Mouse (Mus musculus) CD4-positive naive resting alpha-beta T cell, adult 76 days (primary cell): ENCODE measurements around the gene Kdsr. TPM values are rescaled to one million over a fixed set of nuclear protein-coding genes. Genes with fewer than 3 reads are reported as not detected.

Experiments
- total RNA-seq: library from RNA; stranded (reverse); gene quantifications from one replicate; pipeline ENCODE4 v1.2.4, GENCODE M21; 2023

Kdsr gene
- 40.0 TPM for total RNA-seq

GRCm38 (mm10) chr1:106759572-106760435, at the start of gene Kdsr:
Gene Kdsr, minus strand, starts transcription at chr1:106759727.

GRCm38 (mm10) chr1:106796542-106796924, 37.0 kb upstream of the Kdsr start, which contains the start of gene Vps4b:
Gene Vps4b, minus strand, starts transcription at chr1:106796728.

DNA sequence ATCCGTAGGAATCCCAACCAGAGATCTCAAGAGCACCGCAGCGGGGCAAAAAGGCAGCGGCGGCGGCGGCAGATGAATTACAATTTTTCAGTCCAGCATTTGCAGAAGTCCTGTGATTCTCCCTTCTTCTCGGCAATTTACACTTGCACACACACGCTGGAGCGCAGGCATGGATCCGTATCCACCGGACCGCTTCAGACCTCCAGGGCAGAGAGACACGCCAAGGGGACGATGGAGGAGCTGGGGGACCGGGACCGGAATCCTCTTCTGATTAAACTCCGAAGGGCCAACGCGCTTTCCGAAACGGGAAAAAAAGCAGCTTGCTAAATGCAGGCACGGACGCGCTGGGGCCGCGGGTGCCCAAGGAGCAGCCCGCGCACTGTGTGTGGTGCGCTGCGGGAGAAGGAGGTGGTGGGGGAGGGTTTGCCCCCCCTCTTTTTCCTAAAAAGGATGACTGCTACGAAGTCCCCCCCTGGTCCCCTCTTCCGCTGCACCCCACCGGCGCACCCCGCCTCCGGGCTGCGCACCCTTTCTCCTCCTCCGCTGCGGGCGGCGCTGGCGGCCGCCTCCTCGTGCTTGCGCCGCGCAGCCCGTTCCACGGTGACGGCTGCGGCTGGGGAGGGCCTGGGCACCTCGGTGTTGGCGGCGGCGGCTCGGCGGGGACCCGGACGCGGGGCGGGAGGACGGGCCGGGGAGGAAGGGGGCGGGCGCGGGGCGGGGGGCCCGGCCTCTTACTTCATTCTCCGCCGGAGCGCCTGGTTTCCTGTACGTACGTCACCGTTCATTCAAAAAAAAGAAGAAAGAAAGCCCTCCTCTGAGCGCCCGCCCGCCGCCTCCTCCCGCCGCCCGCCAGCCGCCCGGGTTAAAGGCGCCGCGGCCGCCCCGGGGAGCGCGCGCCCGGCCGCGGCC, 45.7 kb downstream of the Kdsr start, which contains the start of gene Bcl2:
Gene Bcl2, minus strand, starts transcription at position 654 of the 909 bp plus-strand sequence.

Other genes starting within 250 kb of the Kdsr start
- gene Bcl2, start 45.5 kb downstream of the Kdsr start, total RNA-seq: 141 TPM
- gene Vps4b, start 37.0 kb upstream of the Kdsr start, total RNA-seq: 126 TPM
- not detected for gene Serpinb5, start 101.4 kb upstream of the Kdsr start, total RNA-seq
- not detected for gene Serpinb12, start 174.7 kb upstream of the Kdsr start, total RNA-seq
- gene Serpinb13, start 221.3 kb upstream of the Kdsr start, total RNA-seq: not detected